Mouse (Mus musculus): Measurements from ENCODE around the gene Grik3. TPM values are rescaled to one million over a fixed set of nuclear protein-coding genes. Genes with fewer than 3 reads are reported as not detected.

Grik3 gene
- polyA plus RNA-seq, 1 experiment from 2014 or later, result 0.01 TPM

- Histone ChIP-seq H3K27me3 (ENCODE audit: insufficient read depth, low read length) (no peaks in the 10 kb centered on the region), H3K4me3 (replicated peaks; ENCODE audit: low read depth, low read length) (no peak overlapping the region), H3K4me2 (ENCODE audit: low read length) (no peak overlapping the region), H3K4me1 (replicated peaks; ENCODE audit: insufficient read depth, low read length) (no peaks in the 10 kb centered on the region), H3K9me3 (replicated peaks; ENCODE audit: low read length) (no peaks in the 10 kb centered on the region), H3K36me3 (ENCODE audit: insufficient read depth, low read length) (no peaks in the 10 kb centered on the region), H3K9ac (ENCODE audit: low read depth, low read length) (no peak overlapping the region), H3K27ac (no peak overlapping the region)
- WGBS, result 34% methylated on average over 5 of the region's 5 CpGs
- no peak for ATAC-seq (replicated peaks; ENCODE audit: low FRiP score, low read depth)
- TF ChIP-seq CTCF (IDR thresholded peaks at IDR 0.05; ENCODE audit: low read depth), result no peak
- DNase-seq (ENCODE audit: low spot score), result no peak
Observed at GRCm38 (mm10) chr4:125548190-125548589, 57.7 kb downstream of the Grik3 start.

DNA sequence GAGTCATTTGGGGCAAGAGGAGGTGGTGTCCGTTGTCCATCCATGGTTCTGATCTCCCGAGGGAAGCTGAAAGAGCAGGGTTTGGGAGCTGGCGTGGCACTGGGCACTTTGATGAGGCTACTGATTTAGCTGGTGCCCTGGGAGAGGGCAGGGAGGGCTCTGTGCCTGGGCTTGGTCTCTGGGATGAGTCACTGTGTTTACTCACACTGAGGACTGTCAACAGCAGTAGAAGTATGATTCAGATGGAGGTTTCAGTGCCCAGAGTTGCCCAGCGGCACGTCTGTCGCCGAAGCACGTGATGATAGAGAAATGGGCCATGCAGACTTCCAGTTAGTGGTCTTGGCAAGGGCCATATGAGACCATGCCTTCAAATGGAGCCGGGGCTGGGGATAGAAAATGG lies 63.3 kb downstream of the Grik3 start:
- ATAC-seq (replicated peaks; ENCODE audit: low FRiP score, low read depth), result no peak
- Histone ChIP-seq H3K36me3 (ENCODE audit: insufficient read depth, low read length) (no peaks in the 10 kb centered on the region), H3K4me3 (replicated peaks; ENCODE audit: low read depth, low read length) (no peak overlapping the region), H3K27ac (no peak overlapping the region), H3K4me1 (replicated peaks; ENCODE audit: insufficient read depth, low read length) (no peaks in the 10 kb centered on the region), H3K4me2 (ENCODE audit: low read length) (no peak overlapping the region), H3K27me3 (ENCODE audit: insufficient read depth, low read length) (no peaks in the 10 kb centered on the region), H3K9me3 (replicated peaks; ENCODE audit: low read length) (no peaks in the 10 kb centered on the region), H3K9ac (ENCODE audit: low read depth, low read length) (no peak overlapping the region)
- no peak for TF ChIP-seq CTCF (IDR thresholded peaks at IDR 0.05; ENCODE audit: low read depth)
- no peak for DNase-seq (ENCODE audit: low spot score)
- 85% methylated on average over 9 of the region's 9 CpGs for WGBS

DNA sequence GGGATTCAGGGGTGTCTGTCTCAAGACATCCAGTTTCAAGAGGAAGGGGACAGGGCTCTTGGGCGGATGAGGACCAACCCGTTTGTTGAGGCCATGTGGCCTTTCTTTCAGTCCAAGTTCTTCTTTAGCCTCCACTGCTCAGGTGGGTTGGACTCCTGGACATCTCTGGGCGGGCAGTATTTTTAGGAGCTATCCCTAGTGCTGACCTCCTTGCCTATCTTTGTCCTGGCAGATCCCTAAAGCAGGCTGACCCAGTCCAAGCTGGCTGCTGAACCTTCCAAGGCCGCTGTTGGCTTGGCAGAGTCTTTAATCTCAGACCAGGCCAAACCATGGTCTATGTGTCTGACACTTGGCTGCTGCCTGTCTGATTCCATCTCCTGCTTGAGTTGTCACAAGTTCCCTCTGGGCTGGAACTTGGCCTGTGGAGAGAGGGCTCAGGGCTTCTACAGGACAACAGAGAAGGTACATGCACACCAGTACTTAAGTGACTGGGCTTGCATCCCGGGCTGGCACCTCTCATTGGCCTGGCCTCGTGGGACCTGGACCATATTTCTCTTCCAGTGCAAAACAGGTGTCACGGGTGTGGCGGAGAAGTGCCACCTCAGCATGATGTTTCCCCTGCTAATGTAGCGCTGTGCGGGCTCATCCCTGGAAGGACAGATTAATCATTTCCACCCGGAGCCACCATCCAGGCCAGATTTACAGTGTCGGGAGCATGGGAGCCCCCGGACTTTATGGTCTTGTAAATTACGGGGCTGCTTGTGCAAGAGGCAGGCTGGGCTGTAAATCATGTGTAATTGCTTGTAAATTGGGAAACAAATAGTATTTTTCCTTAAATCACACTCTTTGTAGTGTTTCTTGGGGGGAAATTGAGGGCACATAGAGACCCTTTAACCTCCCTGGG lies 66.2 kb downstream of the Grik3 start:
- no peak overlapping the region for H3K27ac ChIP-seq
- ATAC-seq (replicated peaks; ENCODE audit: low FRiP score, low read depth), result no peak
- no peak overlapping the region for H3K9ac ChIP-seq (ENCODE audit: low read depth, low read length)
- TF ChIP-seq CTCF (IDR thresholded peaks at IDR 0.05; ENCODE audit: low read depth), result no peak
- 23% methylated on average over 14 of the region's 14 CpGs for whole genome bisulfite sequencing
- H3K4me1 ChIP-seq (replicated peaks; ENCODE audit: insufficient read depth, low read length), result no peaks in the 10 kb centered on the region
- peak; percentile 50 for DNase-seq (ENCODE audit: low spot score)
- H3K4me3 ChIP-seq (replicated peaks; ENCODE audit: low read depth, low read length), result no peak overlapping the region
- no peaks in the 10 kb centered on the region for H3K36me3 ChIP-seq (ENCODE audit: insufficient read depth, low read length)
- H3K9me3 ChIP-seq (replicated peaks; ENCODE audit: low read length), result no peaks in the 10 kb centered on the region
- no peaks in the 10 kb centered on the region for H3K27me3 ChIP-seq (ENCODE audit: insufficient read depth, low read length)
- H3K4me2 ChIP-seq (ENCODE audit: low read length), result no peak overlapping the region

GRCm38 (mm10) chr4:125559564-125559963 lies 69.1 kb downstream of the Grik3 start:
- no peak for ATAC-seq (replicated peaks; ENCODE audit: low FRiP score, low read depth)
- no peaks in the 10 kb centered on the region for H3K4me1 ChIP-seq (replicated peaks; ENCODE audit: insufficient read depth, low read length)
- no peak for TF ChIP-seq CTCF (IDR thresholded peaks at IDR 0.05; ENCODE audit: low read depth)
- H3K36me3 ChIP-seq (ENCODE audit: insufficient read depth, low read length), result no peaks in the 10 kb centered on the region
- no peak overlapping the region for H3K9ac ChIP-seq (ENCODE audit: low read depth, low read length)
- DNase-seq (ENCODE audit: low spot score), result no peak
- H3K4me3 ChIP-seq (replicated peaks; ENCODE audit: low read depth, low read length), result no peak overlapping the region
- H3K27me3 ChIP-seq (ENCODE audit: insufficient read depth, low read length), result no peaks in the 10 kb centered on the region
- H3K9me3 ChIP-seq (replicated peaks; ENCODE audit: low read length), result no peaks in the 10 kb centered on the region
- no peak overlapping the region for H3K27ac ChIP-seq
- 24% methylated on average over 5 of the region's 5 CpGs for whole genome bisulfite sequencing
- H3K4me2 ChIP-seq (ENCODE audit: low read length), result no peak overlapping the region

GRCm38 (mm10) chr4:125560806-125561205 lies 70.3 kb downstream of the Grik3 start:
- Histone ChIP-seq H3K4me1 (replicated peaks; ENCODE audit: insufficient read depth, low read length) (no peaks in the 10 kb centered on the region), H3K27me3 (ENCODE audit: insufficient read depth, low read length) (no peaks in the 10 kb centered on the region), H3K4me2 (ENCODE audit: low read length) (no peak overlapping the region), H3K4me3 (replicated peaks; ENCODE audit: low read depth, low read length) (no peak overlapping the region), H3K36me3 (ENCODE audit: insufficient read depth, low read length) (no peaks in the 10 kb centered on the region), H3K27ac (no peak overlapping the region), H3K9ac (ENCODE audit: low read depth, low read length) (no peak overlapping the region), H3K9me3 (replicated peaks; ENCODE audit: low read length) (no peaks in the 10 kb centered on the region)
- TF ChIP-seq CTCF (IDR thresholded peaks at IDR 0.05; ENCODE audit: low read depth), result no peak
- ATAC-seq (replicated peaks; ENCODE audit: low FRiP score, low read depth) (no peak), DNase-seq (ENCODE audit: low spot score) (no peak)
- 37% methylated on average over 2 of the region's 2 CpGs for WGBS

GRCm38 (mm10) chr4:125563579-125563978 lies 73.1 kb downstream of the Grik3 start:
- Histone ChIP-seq H3K27me3 (ENCODE audit: insufficient read depth, low read length) (no peaks in the 10 kb centered on the region), H3K27ac (no peak overlapping the region), H3K4me2 (ENCODE audit: low read length) (no peak overlapping the region), H3K4me3 (replicated peaks; ENCODE audit: low read depth, low read length) (no peak overlapping the region), H3K36me3 (ENCODE audit: insufficient read depth, low read length) (no peaks in the 10 kb centered on the region), H3K9me3 (replicated peaks; ENCODE audit: low read length) (no peaks in the 10 kb centered on the region), H3K9ac (ENCODE audit: low read depth, low read length) (no peak overlapping the region), H3K4me1 (replicated peaks; ENCODE audit: insufficient read depth, low read length) (no peaks in the 10 kb centered on the region)
- DNase-seq (ENCODE audit: low spot score), result no peak
- WGBS, result 78% methylated on average over 10 of the region's 10 CpGs
- no peak for TF ChIP-seq CTCF (IDR thresholded peaks at IDR 0.05; ENCODE audit: low read depth)
- ATAC-seq (replicated peaks; ENCODE audit: low FRiP score, low read depth), result no peak
